Mouse (Mus musculus) heart, postnatal 25 days (tissue): ENCODE measurements around the gene Gm21095. TPM values are rescaled to one million over a fixed set of nuclear protein-coding genes. Genes with fewer than 3 reads are reported as not detected.
"Not testable (repeated sequence)": the region's sequence is repeated elsewhere in the genome, so short reads cannot be mapped to it uniquely, and the experiment has no call there.

Source experiments
- DNase-seq: peaks from one replicate; pipeline ENCODE4 v3.0.0; 2022; ENCODE audit warnings: low spot score
- intact Hi-C: fragments of 180-260 bp; cut with DNase I; formaldehyde crosslinking; loops from one replicate; pipeline ENCODE4 v1.15.1; 2025
- total RNA-seq, 2 experiments: library from RNA; stranded (reverse); gene quantifications; 2 replicates each; pipeline ENCODE4 v1.2.3; 2021

Gm21095 gene
- not detected for total RNA-seq

DNA sequence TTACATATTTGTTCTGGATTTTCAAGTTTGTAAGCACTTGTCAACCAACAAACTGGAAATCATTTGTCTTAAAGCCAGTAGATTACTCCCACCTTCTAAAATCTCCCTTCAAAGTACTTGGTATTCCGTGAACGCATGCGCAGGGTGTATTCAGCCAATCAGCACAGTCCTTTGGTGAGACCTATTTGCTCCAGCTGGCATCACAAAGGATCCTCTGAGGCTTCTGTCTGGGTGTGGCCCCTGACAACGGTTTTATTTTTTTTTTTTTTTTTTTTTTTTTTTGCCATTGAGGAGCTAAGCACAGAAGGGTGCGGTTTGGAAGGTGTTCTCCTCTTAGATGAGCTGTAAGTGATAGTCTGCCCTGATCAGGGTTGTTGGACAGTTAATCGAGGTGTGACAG lies at the start of gene Gm21095:
Gm21095 (plus strand) TSS at position 301 of the 400 bp plus-strand sequence.
- intact Hi-C loops, DNase-seq: not testable (repeated sequence)
